Mouse (Mus musculus) neutrophil, adult 5-6 weeks (primary cell): Measurements from ENCODE around the gene Btbd7. TPM values are rescaled to one million over a fixed set of nuclear protein-coding genes. Genes with fewer than 3 reads are reported as not detected.

Experiments used
- ATAC-seq: fragments of 151-379, 151-347 bp; 2 replicates; pipeline ENCODE4 v1.8.0; 2017; ENCODE audit warnings: mild to moderate bottlenecking, moderate TSS enrichment; ENCODE audit not compliant: insufficient number of reproducible peaks, poor library complexity, low FRiP score, severe bottlenecking; ENCODE audit errors: extremely low read depth
- total RNA-seq: library from RNA; stranded (forward); fragments of 200-1000 nt; gene quantifications from 2 replicates; pipeline ENCODE4 v1.2.3, GENCODE M21; 2017

The Btbd7 gene
- total RNA-seq, 1 experiment from 2014 or later = 49.0 TPM

DNA sequence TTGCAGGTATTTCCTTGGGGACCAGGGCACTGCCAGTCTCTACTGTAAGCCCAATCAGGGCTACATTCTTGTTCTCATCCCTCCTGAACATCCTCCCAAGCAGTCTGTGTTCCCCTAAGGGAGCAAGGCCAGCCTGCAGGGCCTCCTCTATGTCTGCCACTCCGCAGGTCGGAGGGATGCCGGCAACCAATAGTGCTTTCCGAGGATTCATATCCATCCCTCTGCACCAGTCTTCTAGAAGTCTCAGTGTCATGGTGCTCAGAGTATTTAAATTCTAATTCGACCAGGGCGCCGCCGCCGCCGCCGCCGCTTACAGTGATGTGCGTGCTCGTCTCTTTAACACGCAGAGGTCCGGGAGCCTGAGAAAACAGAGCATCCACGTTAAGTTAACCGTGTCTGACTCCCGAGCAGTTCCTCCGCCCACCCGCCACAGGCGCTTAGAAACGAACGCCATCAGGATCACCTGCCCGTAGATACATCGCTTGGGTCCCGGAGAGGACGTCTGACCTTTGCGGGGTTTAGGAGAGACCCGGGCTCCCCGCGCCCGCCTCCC lies 135.2 kb downstream of the Btbd7 start:
- ATAC-seq = no peak; the same call in 1 of the 2 replicates

DNA sequence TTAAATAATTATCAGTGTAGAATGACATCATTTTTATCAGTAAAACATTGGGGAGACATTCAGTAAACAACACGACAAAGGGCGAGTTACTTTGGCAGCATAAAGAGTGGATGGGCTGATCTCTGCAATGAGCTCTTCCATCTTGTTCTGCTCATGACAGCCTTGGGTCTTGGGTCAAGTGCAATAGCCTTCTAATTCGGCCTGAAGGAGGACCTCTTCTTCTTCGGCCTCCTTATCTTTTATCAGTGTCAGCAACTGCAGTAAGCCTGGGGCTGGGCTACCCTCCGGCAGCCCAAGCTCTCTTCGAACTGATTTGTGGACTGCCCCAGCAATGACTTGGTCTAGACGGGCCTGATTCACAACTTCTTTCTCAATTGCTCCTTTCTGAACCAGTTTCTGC lies 136.2 kb downstream of the Btbd7 start:
- no peak for ATAC-seq

DNA sequence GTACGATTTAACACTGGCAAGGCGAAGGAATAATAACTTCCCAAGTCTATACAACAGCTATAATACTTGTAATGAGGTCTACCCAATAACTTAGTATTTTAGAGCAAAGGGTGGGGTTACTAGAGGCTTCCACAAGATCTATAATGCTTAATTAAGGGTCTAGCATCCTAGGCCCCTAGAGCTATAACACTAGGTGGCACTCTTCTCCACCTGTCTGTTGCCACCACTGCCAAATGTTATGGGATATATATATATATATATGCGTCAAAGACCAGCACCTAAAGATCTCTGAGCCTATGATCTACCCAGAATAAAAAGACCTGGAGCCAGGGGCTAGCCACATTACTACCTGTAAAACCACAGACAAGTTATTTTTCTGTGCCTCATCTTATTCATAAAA lies 138.0 kb downstream of the Btbd7 start:
- no peak for ATAC-seq

DNA sequence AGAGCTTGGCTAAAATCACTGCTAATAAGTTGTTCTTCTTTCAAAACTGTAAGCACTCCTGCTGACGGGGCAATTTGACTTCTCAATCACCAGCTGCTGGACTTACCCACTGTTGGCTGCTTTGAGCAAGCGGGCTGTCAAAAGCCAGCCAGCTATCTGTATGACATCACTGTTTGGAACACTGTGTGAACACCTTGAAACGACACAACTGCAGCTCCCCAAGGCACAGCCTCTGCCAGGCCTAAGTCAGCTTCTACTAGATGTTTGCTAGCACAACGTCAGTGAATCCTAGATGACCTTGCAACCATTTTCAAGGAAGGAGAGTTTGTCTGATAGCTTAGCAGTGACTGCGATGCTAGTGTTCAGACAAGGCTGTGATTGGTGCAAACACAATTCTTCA lies 139.2 kb downstream of the Btbd7 start:
- no peak for ATAC-seq

DNA sequence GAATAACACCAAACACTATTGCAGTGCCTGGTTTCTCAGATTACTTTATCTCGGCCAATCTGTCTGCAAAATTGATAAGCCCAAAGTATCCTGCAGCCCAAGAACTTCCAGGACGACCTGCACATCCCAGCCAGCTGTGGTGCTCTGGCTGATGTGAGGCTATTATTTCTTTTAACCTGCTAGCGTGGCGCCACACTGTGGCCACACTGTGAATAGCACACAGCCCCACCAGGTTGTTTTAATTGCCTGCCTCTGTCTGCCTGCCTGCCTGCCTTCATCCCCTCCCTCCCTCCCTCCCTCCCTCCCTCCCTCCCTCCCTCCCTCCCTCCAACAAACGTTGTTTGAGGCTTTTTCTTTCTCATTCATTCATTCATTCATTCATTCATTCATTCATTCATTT lies 144.9 kb downstream of the Btbd7 start:
- ATAC-seq = peak; percentile 82

DNA sequence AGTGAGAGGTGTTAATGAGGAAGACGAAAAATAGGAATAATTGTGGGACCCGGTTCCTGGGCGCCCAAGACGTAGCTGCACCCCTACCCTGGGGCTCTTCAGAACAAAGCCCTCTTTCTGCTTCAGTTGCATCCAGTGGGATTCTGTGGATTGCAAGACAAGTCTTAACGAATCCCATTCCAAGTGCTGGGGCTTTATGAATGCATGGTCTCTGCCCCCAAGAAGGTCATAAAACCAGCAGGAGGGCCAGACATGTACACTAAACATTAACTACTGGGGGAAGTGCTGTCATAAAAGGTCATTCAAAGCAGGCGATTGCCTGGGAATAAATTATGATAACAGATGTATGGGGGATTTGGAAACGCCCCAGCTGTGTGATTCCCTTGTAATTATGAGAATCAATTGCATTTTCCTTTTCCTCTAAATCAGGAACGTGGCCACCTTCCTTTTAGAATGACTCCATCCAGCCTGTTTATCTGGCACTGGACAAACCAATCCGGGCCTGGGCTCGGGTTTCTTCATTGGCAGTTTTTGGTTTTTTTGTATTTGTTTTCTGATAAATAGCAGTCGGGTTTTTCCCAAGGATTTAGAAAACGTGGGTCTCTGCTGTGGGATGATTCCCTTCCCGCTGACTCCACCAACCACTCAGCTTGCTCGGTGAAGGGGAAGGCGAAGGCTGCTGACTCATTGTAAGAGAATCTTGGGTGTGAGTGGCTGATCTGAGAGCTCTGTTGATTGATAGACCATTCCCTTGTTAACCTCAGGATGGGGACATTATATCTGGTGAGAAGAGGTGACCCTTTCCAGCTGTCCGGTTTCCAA lies 147.3 kb downstream of the Btbd7 start:
- no peak for ATAC-seq

Other genes starting within 250 kb of the Btbd7 start
- gene Itpk1, start 173.5 kb downstream of the Btbd7 start, total RNA-seq = 14.0 and 18.7 TPM in 2 replicates
- gene Moap1, start 134.8 kb downstream of the Btbd7 start, total RNA-seq = 6.1 and 8.3 TPM in 2 replicates
- 11.2 and 13.4 TPM in 2 replicates for gene Tmem251, start 134.7 kb downstream of the Btbd7 start, total RNA-seq
- gene Gm28051, start 120.7 kb downstream of the Btbd7 start, total RNA-seq = not detected in 2 replicates
- gene Gon7, start 120.7 kb downstream of the Btbd7 start, total RNA-seq = 21.5 and 23.5 TPM in 2 replicates
- gene Ubr7, start 120.5 kb downstream of the Btbd7 start, total RNA-seq = 21.4 and 28.6 TPM in 2 replicates
- 4.2 and 4.9 TPM in 2 replicates for gene Gm20604, start 119.8 kb downstream of the Btbd7 start, total RNA-seq
- not detected in 2 replicates for gene Cox8c, start 20.8 kb upstream of the Btbd7 start, total RNA-seq
- 0.12 and 0.25 TPM in 2 replicates for gene Unc79, start 70.4 kb upstream of the Btbd7 start, total RNA-seq